Mouse (Mus musculus): Measurements from ENCODE around the gene Dppa3.
"Not testable (repeated sequence)": the region's sequence is repeated elsewhere in the genome, so short reads cannot be mapped to it uniquely, and the experiment has no call there.

The Dppa3 gene

GRCm38 (mm10) chr6:122612426-122612825, 13.8 kb upstream of the Dppa3 start:
- no peak for DNase-seq

GRCm38 (mm10) chr6:122614047-122614446, 12.2 kb upstream of the Dppa3 start:
- peak in 1 of 2 experiments; percentile 35 for DNase-seq

DNA sequence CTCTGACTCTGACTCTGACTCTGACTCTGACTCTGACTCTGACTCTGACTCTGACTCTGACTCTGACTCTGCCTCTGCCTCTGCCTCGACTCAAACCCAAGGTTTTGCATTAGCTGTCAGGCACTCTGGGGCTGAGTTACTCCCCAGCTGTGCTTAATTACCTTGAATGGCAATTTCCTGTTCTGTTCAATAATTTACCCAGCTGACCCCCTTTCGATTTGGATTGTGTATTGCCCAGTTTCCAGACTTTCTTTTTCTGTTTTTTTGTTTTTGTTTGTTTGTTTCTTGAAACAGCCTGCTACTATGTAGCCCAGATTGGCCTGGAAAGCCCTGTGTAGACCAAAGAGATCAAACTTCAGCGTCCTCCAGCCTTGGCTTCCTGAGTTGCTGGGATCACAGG, 10.2 kb upstream of the Dppa3 start:
- no peak for DNase-seq

DNA sequence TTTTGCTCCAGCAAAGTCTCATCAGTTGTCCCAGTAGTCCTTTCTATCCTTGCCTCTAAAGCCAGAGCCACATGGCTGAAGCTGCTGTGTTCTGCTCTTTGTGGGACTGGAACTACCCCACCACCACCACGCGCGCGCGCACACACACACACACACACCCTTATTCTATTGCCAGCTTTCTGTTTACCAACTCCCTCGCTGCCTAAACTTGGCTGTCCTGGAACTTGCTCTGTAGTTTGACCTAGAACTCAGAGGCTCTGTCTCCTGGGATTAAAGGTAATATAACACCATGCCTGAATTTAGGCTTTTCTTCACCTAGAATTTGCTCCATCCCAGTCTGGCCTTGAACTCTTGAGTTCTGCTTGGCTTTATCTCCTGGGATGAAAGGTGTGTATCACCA, 5.1 kb upstream of the Dppa3 start:
- DNase-seq: no peak

GRCm38 (mm10) chr6:122624480-122624879, 1.7 kb upstream of the Dppa3 start:
- DNase-seq: no peak

GRCm38 (mm10) chr6:122625156-122625555, 1.1 kb upstream of the Dppa3 start:
- DNase-seq: no peak

DNA sequence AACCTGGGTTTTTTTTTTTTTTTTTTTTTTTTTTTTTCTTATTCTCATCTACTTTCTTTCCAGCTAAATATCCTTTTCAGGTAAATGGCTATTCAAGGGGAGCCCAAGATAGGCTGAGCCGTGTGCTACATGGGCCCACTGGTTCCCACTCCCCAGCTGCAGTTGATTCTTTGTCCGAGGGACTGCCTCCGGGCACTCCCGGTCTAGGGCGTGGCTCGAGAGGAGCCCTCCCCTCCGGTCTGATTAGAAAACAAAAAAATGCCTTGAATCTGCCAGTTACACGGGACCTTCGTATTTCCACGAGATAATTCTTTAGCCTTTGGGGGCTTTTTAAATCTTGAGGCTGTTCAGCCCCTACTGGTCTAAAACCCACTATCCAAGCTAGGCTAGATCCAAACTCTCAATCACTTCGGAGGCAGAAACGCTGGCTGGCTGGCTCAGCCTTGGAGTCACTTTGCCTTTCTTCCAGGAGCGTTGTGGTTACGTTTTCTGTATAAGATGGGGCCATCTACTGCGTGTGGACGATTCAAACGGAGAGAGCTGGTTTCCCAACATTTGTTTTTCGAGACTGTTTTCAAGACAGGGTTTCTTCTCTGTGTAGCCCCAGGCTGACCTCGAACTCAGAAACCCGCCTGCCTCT, 1.4 kb downstream of the Dppa3 start:
- DNase-seq: no peak

DNA sequence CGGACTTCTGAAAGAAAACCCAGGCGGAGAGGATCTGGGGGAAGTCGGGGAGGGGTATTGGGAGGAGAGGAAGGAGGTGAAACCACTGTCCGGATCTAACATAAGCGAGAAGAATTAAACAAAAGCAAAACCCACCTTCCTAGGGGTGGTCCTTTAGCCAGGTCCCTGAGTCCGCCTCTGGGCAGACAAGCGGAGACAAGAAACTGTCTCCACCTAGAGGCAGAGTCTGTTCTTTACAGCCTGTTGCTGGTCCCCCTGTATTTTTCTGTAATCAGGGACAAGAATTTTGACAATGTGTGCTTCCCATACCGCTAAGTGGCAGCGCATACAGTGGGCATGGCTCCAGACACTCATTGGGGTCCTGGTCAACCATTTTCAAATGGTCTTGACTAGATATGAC, 7.2 kb downstream of the Dppa3 start:
- peak in 1 of 2 experiments; percentile 24 for DNase-seq

GRCm38 (mm10) chr6:122635315-122635714, 9.1 kb downstream of the Dppa3 start:
- no peak for DNase-seq

- DNase-seq: no peak
Measured at GRCm38 (mm10) chr6:122636666-122637065, 10.5 kb downstream of the Dppa3 start.

- not testable (repeated sequence) for DNase-seq
Measured at GRCm38 (mm10) chr6:122637566-122637965, 11.4 kb downstream of the Dppa3 start.

DNA sequence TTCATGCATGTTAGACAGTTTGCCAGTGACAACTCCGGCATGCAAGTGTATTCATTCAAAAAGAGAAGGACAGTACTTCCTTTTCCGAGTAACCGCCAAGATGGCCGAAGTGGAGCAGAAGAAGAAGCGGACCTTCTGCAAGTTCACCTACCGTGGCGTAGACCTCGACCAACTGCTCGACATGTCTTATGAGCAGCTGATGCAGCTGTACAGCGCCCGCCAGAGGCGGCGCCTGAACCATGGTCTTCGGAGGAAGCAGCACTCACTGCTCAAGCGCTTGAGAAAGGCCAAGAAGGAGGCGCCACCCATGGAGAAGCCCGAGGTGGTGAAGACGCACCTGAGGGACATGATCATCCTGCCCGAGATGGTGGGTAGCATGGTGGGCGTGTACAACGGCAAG, 18.0 kb downstream of the Dppa3 start:
- not testable (repeated sequence) for DNase-seq

GRCm38 (mm10) chr6:122649903-122650302, 23.7 kb downstream of the Dppa3 start:
- no peak for DNase-seq

- DNase-seq: no peak
Measured at GRCm38 (mm10) chr6:122650398-122650980, 24.3 kb downstream of the Dppa3 start.

- no peak for DNase-seq
Measured at GRCm38 (mm10) chr6:122654301-122654700, 28.1 kb downstream of the Dppa3 start.

GRCm38 (mm10) chr6:122657630-122658029, 31.4 kb downstream of the Dppa3 start:
- no peak for DNase-seq

DNA sequence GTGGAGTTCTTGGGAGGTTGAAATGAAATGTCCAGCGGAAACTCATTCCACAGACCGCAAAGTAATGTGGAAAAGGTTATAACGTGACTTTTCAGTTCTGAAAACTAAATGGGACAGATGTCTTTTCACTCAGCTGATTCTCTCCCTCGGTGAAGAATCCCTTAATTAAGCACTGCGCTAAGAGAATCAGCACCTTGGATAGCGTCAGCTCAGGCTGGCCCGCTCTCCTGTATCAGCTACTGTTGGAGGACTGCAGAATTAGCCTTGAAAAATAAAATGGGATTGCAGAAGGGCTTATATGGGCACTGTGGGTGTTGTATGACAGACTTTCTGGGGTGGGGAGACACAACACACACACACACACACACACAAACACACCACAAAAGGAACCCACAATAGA, 33.4 kb downstream of the Dppa3 start:
- DNase-seq: no peak

- DNase-seq: peak in 1 of 2 experiments; percentile 29
Measured at GRCm38 (mm10) chr6:122660601-122661379, 34.6 kb downstream of the Dppa3 start.

DNA sequence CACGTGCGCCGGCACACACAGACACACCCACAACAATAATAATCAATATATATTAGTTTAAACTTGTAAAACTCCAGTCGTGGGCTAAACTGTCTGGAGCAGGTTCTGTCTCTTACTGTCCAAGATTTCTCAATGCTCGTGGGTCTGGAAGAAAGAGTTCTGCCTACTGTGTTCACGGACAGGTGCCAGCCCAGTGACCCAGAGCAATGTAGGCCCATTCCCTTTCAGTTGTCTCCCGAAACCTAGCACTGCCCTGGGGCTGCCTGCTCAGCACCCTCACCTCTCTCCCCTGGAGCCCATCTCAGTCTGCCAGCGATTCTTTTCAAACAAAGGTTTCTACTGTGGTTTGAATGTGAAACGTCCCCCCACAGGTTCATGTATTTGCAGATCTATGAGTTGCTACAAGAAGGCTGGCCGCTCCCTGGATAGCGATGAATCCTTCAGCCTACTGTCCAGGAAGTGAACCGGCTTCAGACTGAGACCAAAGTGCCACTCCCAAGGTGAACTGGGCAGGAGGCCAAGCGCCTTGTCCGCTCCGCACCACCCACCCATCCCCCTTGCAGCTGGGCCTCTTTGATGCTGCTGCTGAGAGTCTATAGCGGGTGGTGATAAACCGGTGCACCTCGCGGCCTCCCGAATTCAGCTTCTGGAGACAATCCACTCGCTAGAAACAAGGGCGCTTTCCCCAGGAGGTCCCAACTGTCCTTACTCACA, 36.5 kb downstream of the Dppa3 start:
- no peak for DNase-seq

DNA sequence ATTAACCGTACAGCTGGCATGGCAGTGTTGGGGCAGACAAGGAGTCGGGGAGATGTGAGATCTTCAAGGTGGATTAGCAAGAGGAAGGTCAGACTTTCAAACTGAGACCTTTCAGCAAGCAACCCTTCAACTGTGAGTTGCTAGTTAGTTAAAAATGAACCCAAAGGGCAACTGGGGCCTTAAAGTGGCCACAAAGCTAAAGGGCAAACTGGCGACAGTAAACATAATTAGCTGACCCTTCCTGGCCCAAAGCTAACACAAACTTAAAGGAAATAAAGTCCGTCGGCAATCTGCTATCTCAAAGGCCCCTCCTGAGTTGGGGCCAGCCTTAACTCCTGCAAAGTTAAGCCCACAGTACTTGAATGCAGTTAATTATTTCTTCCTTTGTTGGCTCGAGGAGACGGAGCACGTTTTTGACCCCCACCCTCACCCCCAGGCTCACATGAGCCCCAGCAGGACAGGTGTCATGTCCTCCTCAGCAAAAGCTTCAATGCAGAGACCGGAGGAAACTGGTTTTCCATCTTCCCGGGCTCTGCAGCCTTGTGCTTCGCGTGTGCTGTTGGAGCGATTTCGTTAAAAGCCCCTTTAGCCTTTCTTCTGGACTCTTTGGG, 37.5 kb downstream of the Dppa3 start:
- no peak for DNase-seq

GRCm38 (mm10) chr6:122665866-122666265, 39.7 kb downstream of the Dppa3 start:
- DNase-seq: no peak

- no peak for DNase-seq
Measured at GRCm38 (mm10) chr6:122667715-122668114, 41.5 kb downstream of the Dppa3 start.

DNA sequence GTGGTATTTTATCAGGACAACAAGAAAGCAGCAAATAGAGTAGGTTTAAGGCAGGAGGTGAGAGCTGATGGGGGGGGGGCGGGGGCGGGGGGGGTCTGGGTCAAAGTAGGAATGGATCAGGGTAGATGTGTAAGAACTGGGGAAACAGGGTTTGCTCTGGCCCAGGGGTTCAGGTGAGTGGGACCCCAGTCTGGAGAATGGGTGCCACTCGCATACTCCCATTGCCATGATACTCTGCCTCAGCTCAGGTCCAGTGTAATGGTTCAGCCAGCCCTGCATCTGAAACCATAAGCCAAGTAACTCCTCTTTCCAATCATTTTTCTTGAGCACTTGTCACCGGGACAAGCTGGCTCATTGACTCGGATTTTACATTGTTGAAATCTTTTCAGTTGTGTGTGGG, 42.6 kb downstream of the Dppa3 start:
- DNase-seq: no peak
